Mouse (Mus musculus) intestine, embryonic 15.5 days (tissue): ENCODE data around the gene Tmem253. TPM values are rescaled to one million over a fixed set of nuclear protein-coding genes. Genes with fewer than 3 reads are reported as not detected.

Experiments used
- ATAC-seq: fragments of 200-750 bp; cut with Nextera tagmentation; 2 replicates; pipeline ENCODE4 v1.8.0; 2017; ENCODE audit warnings: moderate TSS enrichment, moderate library complexity
- H3K27ac ChIP-seq: fragments of 300-500 bp; sonication (generic); 2 replicates; pipeline ENCODE4 v1.5.1; 2015; ENCODE audit warnings: mild to moderate bottlenecking, inconsistent platforms
- H3K27me3 ChIP-seq: fragments of 300-500 bp; sonication (generic); replicated peaks from 2 replicates; pipeline ENCODE4 v1.6.1; 2015; ENCODE audit warnings: inconsistent platforms
- H3K36me3 ChIP-seq: fragments of 300-500 bp; sonication (generic); 2 replicates; pipeline ENCODE4 v1.6.1; 2015; ENCODE audit warnings: inconsistent platforms
- H3K4me1 ChIP-seq: fragments of 300-500 bp; sonication (generic); replicated peaks from 2 replicates; pipeline ENCODE4 v1.6.1; 2015; ENCODE audit warnings: inconsistent platforms
- H3K4me2 ChIP-seq: fragments of 300-500 bp; sonication (generic); replicated peaks from 2 replicates; pipeline ENCODE4 v1.6.1; 2015; ENCODE audit warnings: mild to moderate bottlenecking, inconsistent platforms
- H3K4me3 ChIP-seq: fragments of 300-500 bp; sonication (generic); replicated peaks from 2 replicates; pipeline ENCODE4 v1.5.1; 2015; ENCODE audit warnings: inconsistent platforms
- H3K9ac ChIP-seq: fragments of 300-500 bp; sonication (generic); 2 replicates; pipeline ENCODE4 v1.6.1; 2015; ENCODE audit warnings: inconsistent platforms
- H3K9me3 ChIP-seq: fragments of 300-500 bp; sonication (generic); 2 replicates; pipeline ENCODE4 v1.6.1; 2016; ENCODE audit warnings: inconsistent platforms
- WGBS: fragments of 180-500 bp; shearing (Covaris S2); methylation state at CpG from one replicate; pipeline ENCODE4 v1.1.7; 2015; 5-methylcytosine and 5-hydroxymethylcytosine counted together
- polyA plus RNA-seq: library from polyadenylated mRNA; unstranded; fragments of >200 nt; fragmentation: Nextera tagmentation; extraction: Ambion mirVana; gene quantifications from 2 replicates; pipeline ENCODE4 v1.2.1, GENCODE M21; 2015

Gene Tmem253
- polyA plus RNA-seq, 1 experiment from 2014 or later: 50.1 TPM

DNA sequence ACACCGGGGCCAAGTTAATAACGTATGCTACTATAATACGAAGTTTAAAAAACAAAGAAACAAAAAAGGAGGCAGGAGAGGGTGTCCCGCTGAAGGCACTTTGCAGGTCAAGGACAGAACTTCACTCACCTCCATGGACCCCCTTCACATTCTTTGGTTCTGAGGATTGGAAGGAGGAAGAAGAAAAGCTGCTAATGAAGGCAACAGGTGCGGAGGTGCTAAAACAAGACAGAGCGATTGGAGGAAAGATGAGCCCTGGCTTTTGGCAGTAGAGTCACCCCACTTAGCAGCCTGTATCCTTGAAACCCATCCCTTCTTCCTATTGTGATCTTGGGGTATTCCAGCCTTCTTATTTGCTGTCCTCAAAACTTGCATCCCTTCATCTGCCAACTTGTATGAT lies 5.6 kb upstream of the Tmem253 start:
- peaks cover 22% of the 10 kb centered on the region for H3K4me1 ChIP-seq
- 73% methylated on average over 6 of the region's 6 CpGs for WGBS
- no peak overlapping the region for H3K9ac ChIP-seq
- no peaks in the 10 kb centered on the region for H3K27me3 ChIP-seq
- H3K4me3 ChIP-seq: no peak overlapping the region
- peaks cover 31% of the 10 kb centered on the region for H3K36me3 ChIP-seq
- no peak overlapping the region for H3K27ac ChIP-seq
- no peak overlapping the region for H3K4me2 ChIP-seq
- no peak for ATAC-seq
- H3K9me3 ChIP-seq: no peaks in the 10 kb centered on the region

GRCm38 (mm10) chr14:52010446-52011111 lies 4.9 kb upstream of the Tmem253 start:
- H3K4me1 ChIP-seq: peaks cover 28% of the 10 kb centered on the region
- WGBS: 10% methylated on average over 9 of the region's 9 CpGs
- peak overlapping the region; percentile 55 for H3K4me2 ChIP-seq
- peak; percentile 24 for ATAC-seq
- no peaks in the 10 kb centered on the region for H3K27me3 ChIP-seq
- peaks cover 27% of the 10 kb centered on the region for H3K36me3 ChIP-seq
- H3K4me3 ChIP-seq: no peak overlapping the region
- peak overlapping the region; percentile 44; the same call in 1 of the 2 replicates for H3K27ac ChIP-seq
- peak overlapping the region; percentile 34 for H3K9ac ChIP-seq
- H3K9me3 ChIP-seq: no peaks in the 10 kb centered on the region

DNA sequence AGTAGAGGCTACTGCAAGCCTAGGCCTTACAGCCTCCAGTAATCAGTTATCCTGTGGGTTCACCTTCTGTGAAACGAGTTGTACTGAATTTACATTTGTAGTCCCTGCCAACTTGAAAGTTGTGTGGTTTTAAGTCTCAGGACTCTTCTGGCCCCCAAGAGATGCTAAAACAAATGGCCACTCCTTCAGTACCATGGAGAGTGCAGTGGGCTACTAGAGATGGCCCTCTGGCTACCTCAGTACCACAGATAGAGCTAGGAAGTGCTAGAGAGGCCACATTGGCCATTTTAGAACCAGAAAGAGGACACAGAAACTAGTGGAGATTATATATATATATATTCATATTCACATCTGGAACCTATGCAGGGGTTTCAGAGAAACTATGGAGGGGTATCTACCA lies 3.8 kb upstream of the Tmem253 start:
- Histone ChIP-seq H3K9ac (no peak overlapping the region), H3K36me3 (peaks cover 19% of the 10 kb centered on the region), H3K4me1 (peaks cover 38% of the 10 kb centered on the region), H3K4me2 (no peak overlapping the region), H3K27me3 (no peaks in the 10 kb centered on the region), H3K27ac (no peak overlapping the region), H3K9me3 (no peaks in the 10 kb centered on the region), H3K4me3 (no peak overlapping the region)
- ATAC-seq: no peak
- WGBS: 85% methylated on average over 1 of the region's 1 CpGs

- no peak for ATAC-seq
- H3K4me2 ChIP-seq: no peak overlapping the region
- WGBS: 70% methylated on average over 4 of the region's 4 CpGs
- no peak overlapping the region for H3K27ac ChIP-seq
- H3K4me3 ChIP-seq: no peak overlapping the region
- peaks cover 39% of the 10 kb centered on the region for H3K4me1 ChIP-seq
- H3K36me3 ChIP-seq: peaks cover 15% of the 10 kb centered on the region
- no peak overlapping the region for H3K9ac ChIP-seq
- no peaks in the 10 kb centered on the region for H3K9me3 ChIP-seq
- no peaks in the 10 kb centered on the region for H3K27me3 ChIP-seq
These were observed 3.4 kb upstream of the Tmem253 start for GRCm38 (mm10) chr14:52012085-52012484.

DNA sequence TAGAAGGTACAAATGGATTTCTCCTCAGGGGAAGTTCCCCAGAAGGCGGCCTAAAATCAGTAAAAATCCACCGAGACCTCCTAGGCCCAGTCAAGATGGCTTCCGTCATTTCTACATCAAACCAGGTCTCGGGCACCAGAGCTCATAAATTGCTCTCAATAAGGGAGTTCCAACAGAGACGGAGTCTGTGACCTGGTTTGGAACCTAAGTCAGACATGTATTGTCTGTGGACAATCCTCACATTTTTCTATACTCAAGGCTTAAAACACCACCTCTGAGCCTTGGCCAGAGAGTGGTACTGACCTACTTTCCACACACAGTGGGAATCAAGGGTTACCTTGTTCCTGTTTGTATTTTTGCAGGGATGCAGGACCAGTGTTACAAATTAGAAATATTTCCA lies 2.9 kb upstream of the Tmem253 start:
- Histone ChIP-seq H3K4me3 (no peak overlapping the region), H3K27ac (no peak overlapping the region), H3K36me3 (peaks cover 13% of the 10 kb centered on the region), H3K27me3 (no peaks in the 10 kb centered on the region), H3K9ac (no peak overlapping the region), H3K4me1 (peaks cover 39% of the 10 kb centered on the region), H3K9me3 (no peaks in the 10 kb centered on the region), H3K4me2 (0 out of 2 replicates have a peak overlapping the region, but pooled peaks have one; percentile 74)
- ATAC-seq: no peak
- WGBS: 74% methylated on average over 5 of the region's 5 CpGs

DNA sequence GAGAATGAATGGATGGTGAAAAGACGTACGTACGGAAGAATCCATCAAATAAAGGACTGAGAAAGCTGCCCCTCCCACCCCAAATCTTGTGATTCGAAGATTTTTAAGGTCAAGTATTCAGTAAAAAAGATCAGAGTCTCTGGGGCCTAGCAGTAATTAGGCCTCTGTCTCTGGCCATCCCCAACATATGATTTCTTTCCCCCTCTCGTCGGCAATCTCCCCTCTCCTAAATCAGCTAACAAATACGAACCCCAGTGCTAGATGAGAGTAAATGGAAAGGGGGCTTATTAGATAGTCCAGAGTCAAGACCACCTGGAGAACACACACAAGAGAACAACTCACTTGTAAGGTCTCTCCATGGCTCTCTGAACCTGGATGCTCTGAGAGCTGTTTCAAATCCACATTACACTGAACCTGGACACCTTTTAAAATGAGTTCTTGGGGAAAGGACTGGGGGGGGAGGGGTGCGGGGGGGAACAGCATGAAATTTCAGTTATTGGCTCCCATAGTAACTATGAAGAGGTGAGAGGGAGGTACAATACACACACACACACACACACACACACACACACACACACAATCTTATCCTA lies 2.3 kb upstream of the Tmem253 start:
- ATAC-seq: no peak
- Histone ChIP-seq H3K27me3 (no peaks in the 10 kb centered on the region), H3K4me1 (peaks cover 39% of the 10 kb centered on the region), H3K27ac (no peak overlapping the region), H3K4me3 (peak overlapping the region; percentile 69), H3K9me3 (no peaks in the 10 kb centered on the region), H3K36me3 (peaks cover 12% of the 10 kb centered on the region), H3K4me2 (peak overlapping the region; percentile 74), H3K9ac (peak overlapping the region; percentile 75; the same call in 1 of the 2 replicates)
- WGBS: 56% methylated on average over 8 of the region's 8 CpGs

- Histone ChIP-seq H3K9me3 (no peaks in the 10 kb centered on the region), H3K27ac (peak overlapping the region; percentile 93), H3K4me1 (peaks cover 40% of the 10 kb centered on the region), H3K36me3 (peaks cover 6% of the 10 kb centered on the region; the same call in 1 of the 2 replicates), H3K4me3 (peak overlapping the region; percentile 69), H3K9ac (peak overlapping the region; percentile 75), H3K4me2 (peak overlapping the region; percentile 74), H3K27me3 (no peaks in the 10 kb centered on the region)
- WGBS: 2% methylated on average over 21 of the region's 24 CpGs
- ATAC-seq: peak; percentile 5; the same call in 1 of the 2 replicates
These were observed 1.7 kb upstream of the Tmem253 start for GRCm38 (mm10) chr14:52013771-52014219.

DNA sequence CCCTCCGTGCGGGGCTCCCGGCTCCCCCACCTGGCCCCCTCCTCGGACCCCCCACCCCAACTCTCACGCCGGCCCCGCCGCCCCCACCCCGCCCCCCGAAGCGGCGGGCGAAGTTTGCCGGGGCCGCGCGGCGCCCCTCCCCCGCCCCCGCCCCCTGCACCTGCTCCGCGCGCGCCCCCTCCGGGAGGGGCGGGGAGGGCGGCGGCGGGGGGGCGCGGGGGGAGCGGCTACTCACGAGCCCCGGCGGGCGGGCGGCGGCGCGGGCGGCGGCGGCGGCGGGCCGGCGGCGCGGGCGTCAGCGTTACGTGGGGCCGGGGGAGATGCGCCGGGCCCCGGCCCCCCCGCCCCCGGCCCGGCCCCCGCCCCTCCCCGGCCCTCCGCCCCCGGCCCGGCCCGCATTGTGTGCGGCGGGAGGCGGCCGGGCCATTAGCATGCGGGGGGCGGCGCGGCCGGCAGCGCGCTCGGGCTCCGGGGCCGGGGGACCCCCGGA lies 1.1 kb upstream of the Tmem253 start:
- H3K4me3 ChIP-seq: peak overlapping the region; percentile 69
- peaks cover 40% of the 10 kb centered on the region for H3K4me1 ChIP-seq
- ATAC-seq: peak; percentile 21
- WGBS: 1% methylated on average over 15 of the region's 80 CpGs
- H3K9me3 ChIP-seq: no peaks in the 10 kb centered on the region
- 0 out of 2 replicates have a peak, but pooled peaks cover 3% of the 10 kb centered on the region for H3K36me3 ChIP-seq
- peak overlapping the region; percentile 93 for H3K27ac ChIP-seq
- H3K27me3 ChIP-seq: no peaks in the 10 kb centered on the region
- peak overlapping the region; percentile 74 for H3K4me2 ChIP-seq
- peak overlapping the region; percentile 75 for H3K9ac ChIP-seq

GRCm38 (mm10) chr14:52014761-52015311 lies 622 bp upstream of the Tmem253 start:
- Histone ChIP-seq H3K4me1 (peaks cover 40% of the 10 kb centered on the region), H3K9me3 (no peaks in the 10 kb centered on the region), H3K36me3 (no peaks in the 10 kb centered on the region), H3K27me3 (no peaks in the 10 kb centered on the region), H3K4me3 (peak overlapping the region; percentile 69), H3K4me2 (peak overlapping the region; percentile 74), H3K27ac (peak overlapping the region; percentile 93), H3K9ac (peak overlapping the region; percentile 75)
- under 1% methylated on average over 18 of the region's 28 CpGs for WGBS
- ATAC-seq: peak; percentile 51

DNA sequence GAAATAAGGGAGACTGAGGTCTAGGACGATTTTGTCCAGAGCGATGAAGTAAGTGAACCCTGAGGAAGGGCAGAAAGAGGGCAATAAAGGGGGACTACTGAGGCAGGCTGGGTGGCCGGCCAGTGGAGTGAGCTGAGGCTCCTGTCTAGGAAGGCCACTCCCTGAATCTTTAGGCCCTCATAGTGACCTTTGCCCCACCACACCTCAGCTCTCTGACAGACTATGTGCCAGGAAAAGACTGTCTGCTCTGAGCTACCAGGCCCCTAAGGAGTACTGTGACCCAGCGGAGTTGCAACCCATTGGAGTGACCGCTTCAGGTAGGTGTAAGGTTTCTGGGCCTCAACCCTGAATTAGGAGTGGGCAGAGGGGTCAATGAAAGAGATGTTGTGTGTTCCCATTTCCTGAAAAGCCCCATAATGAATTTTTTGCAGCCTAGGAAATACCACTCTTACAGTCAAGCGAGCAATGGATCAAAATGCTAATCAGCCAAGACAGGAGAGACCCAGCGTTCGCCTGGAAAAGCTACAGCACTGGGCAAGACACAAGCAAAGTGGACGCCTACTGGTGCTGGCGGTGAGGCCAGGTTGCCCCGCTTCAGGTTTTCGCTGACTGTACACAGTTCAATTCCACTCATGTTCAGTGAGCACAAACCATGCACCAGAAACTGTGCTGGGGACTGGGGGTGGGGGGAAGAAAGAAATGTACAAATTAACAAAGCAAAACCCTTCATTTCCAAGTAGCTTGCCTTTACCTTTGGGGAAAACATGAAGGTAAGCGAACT lies 1.4 kb downstream of the Tmem253 start:
- H3K4me1 ChIP-seq: peaks cover 33% of the 10 kb centered on the region
- H3K4me2 ChIP-seq: peak overlapping the region; percentile 41
- H3K4me3 ChIP-seq: peak overlapping the region; percentile 9; the same call in 1 of the 2 replicates
- no peaks in the 10 kb centered on the region for H3K27me3 ChIP-seq
- no peaks in the 10 kb centered on the region for H3K36me3 ChIP-seq
- peak overlapping the region; percentile 93 for H3K27ac ChIP-seq
- ATAC-seq: peak; percentile 21
- 67% methylated on average over 13 of the region's 13 CpGs for WGBS
- H3K9me3 ChIP-seq: no peaks in the 10 kb centered on the region
- no peak overlapping the region for H3K9ac ChIP-seq

GRCm38 (mm10) chr14:52017662-52018061 lies 2.2 kb downstream of the Tmem253 start:
- peak overlapping the region; percentile 30; the same call in 1 of the 2 replicates for H3K27ac ChIP-seq
- no peaks in the 10 kb centered on the region for H3K27me3 ChIP-seq
- no peak for ATAC-seq
- no peak overlapping the region for H3K9ac ChIP-seq
- no peak overlapping the region for H3K4me3 ChIP-seq
- WGBS: 67% methylated on average over 4 of the region's 4 CpGs
- H3K4me1 ChIP-seq: peaks cover 36% of the 10 kb centered on the region
- H3K36me3 ChIP-seq: no peaks in the 10 kb centered on the region
- no peaks in the 10 kb centered on the region for H3K9me3 ChIP-seq
- peak overlapping the region; percentile 60 for H3K4me2 ChIP-seq
